Mouse (Mus musculus): ENCODE data around the gene Nol4l.

Nol4l gene

GRCm38 (mm10) chr2:153543911-153544730 lies 14.3 kb upstream of the Nol4l start:
- no peak for DNase-seq (ENCODE audit: low read depth, low spot score)

- no peak for DNase-seq (ENCODE audit: low read depth, low spot score)
Observed at GRCm38 (mm10) chr2:153542936-153543668, 13.3 kb upstream of the Nol4l start.

- no peak for DNase-seq (ENCODE audit: low read depth, low spot score)
Observed at GRCm38 (mm10) chr2:153538898-153539297, 9.1 kb upstream of the Nol4l start.

GRCm38 (mm10) chr2:153533981-153534380 lies 4.2 kb upstream of the Nol4l start:
- no peak for DNase-seq (ENCODE audit: low read depth, low spot score)

GRCm38 (mm10) chr2:153530948-153531347 lies 1.2 kb upstream of the Nol4l start:
- no peak for DNase-seq (ENCODE audit: low read depth, low spot score)

GRCm38 (mm10) chr2:153529365-153529781 lies 398 bp downstream of the Nol4l start:
- peak; percentile 70 for DNase-seq (ENCODE audit: low read depth, low spot score)

- DNase-seq (ENCODE audit: low read depth, low spot score) = peak; percentile 53
Observed at GRCm38 (mm10) chr2:153528571-153529364, 1.0 kb downstream of the Nol4l start.

- peak; percentile 58 for DNase-seq (ENCODE audit: low read depth, low spot score)
Observed at GRCm38 (mm10) chr2:153527580-153528531, 1.9 kb downstream of the Nol4l start.

- DNase-seq (ENCODE audit: low read depth, low spot score) = peak; percentile 13
Observed at GRCm38 (mm10) chr2:153526850-153527530, 2.8 kb downstream of the Nol4l start.

- peak; percentile 79 for DNase-seq (ENCODE audit: low read depth, low spot score)
Observed at GRCm38 (mm10) chr2:153525906-153526311, 3.9 kb downstream of the Nol4l start.

- DNase-seq (ENCODE audit: low read depth, low spot score) = no peak
Observed at GRCm38 (mm10) chr2:153524727-153525126, 5.0 kb downstream of the Nol4l start.

- DNase-seq (ENCODE audit: low read depth, low spot score) = peak; percentile 26
Observed at GRCm38 (mm10) chr2:153523656-153524055, 6.1 kb downstream of the Nol4l start.

- DNase-seq (ENCODE audit: low read depth, low spot score) = peak; percentile 67
Observed at GRCm38 (mm10) chr2:153523143-153523542, 6.6 kb downstream of the Nol4l start.

- DNase-seq (ENCODE audit: low read depth, low spot score) = peak; percentile 36
Observed at GRCm38 (mm10) chr2:153522270-153522669, 7.5 kb downstream of the Nol4l start.

GRCm38 (mm10) chr2:153520057-153520456 lies 9.7 kb downstream of the Nol4l start:
- peak; percentile 64 for DNase-seq (ENCODE audit: low read depth, low spot score)

GRCm38 (mm10) chr2:153516961-153517360 lies 12.8 kb downstream of the Nol4l start:
- no peak for DNase-seq (ENCODE audit: low read depth, low spot score)

- DNase-seq (ENCODE audit: low read depth, low spot score) = no peak
Observed at GRCm38 (mm10) chr2:153515582-153515981, 14.2 kb downstream of the Nol4l start.

GRCm38 (mm10) chr2:153514497-153515380 lies 15.0 kb downstream of the Nol4l start:
- DNase-seq (ENCODE audit: low read depth, low spot score) = peak; percentile 54

- DNase-seq (ENCODE audit: low read depth, low spot score) = no peak
Observed at GRCm38 (mm10) chr2:153513983-153514382, 15.8 kb downstream of the Nol4l start.
